Mouse (Mus musculus) retina, postnatal 1 day (tissue): ENCODE results near the gene Hspa8.
"Not testable (repeated sequence)": the region's sequence is repeated elsewhere in the genome, so short reads cannot be mapped to it uniquely, and the experiment has no call there.

Experiments used
- DNase-seq: peaks from one replicate; pipeline ENCODE4 v3.0.0-alpha.2; 2012

Hspa8 gene

DNA sequence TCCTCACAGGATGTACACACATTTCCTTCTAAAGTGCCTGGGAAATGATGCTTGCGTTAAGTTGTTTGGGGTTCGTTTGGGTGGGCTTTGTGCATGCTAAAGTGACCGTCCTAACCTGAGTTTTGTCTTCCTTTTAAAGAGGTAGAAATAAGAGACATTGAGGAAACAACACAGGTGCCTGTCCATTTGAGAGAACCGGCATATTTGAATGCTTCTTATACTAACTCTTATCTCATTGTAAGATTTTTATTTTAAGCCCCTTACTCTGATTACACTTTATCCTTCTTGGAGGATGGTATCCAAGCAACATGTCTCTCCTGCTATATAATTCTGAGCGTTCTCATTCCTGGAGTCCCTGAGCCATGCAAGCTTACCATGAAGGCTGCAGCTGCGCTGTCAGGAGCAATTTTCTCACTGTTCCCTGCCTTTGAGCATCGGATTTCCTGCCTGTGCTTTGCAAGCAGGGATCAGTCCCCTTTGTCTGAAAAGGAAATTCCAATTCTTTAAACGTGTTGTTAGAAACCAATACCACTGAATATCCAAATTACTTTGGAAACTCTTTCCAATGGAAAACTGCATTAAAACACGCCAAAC is 16.3 kb upstream of the Hspa8 start:
- DNase-seq: peak; percentile 76

DNA sequence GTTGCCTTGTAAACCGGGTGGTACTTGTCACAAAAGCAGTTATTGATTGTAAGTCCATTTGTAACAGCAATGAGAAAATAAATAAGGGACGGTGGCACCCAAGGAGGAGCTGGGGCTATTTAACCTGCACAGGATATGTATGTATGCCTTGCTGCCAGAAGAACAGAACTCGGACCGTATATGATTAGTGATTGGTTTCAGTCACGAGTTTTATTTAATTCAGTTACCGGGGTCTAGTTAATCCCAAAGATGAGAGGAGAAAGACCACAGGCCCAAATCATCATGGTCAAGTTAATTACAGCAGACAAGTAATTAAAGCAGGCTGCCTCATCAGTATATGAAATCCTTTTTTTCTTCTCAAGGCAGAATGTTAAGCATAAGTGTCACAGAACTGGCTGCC is 15.3 kb upstream of the Hspa8 start:
- DNase-seq: no peak

DNA sequence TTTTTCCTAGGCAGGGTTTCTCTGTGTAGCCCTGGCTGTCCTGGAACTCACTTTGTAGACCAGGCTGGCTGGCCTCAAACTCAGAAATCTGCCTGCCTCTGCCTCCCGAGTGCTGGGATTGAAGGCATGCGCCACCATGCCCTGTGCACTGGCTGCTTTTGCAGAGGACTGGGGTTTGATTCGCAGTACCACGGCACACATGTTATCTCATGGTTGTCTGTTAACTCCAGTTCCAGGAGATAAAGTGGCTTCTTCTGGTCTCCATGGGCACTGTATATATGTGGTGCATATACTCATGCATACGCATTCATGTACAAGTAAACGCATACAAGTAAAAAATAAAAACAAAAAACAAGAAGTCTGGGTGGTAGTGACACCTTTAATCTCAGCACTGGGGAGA is 14.0 kb upstream of the Hspa8 start:
- not testable (repeated sequence) for DNase-seq

DNA sequence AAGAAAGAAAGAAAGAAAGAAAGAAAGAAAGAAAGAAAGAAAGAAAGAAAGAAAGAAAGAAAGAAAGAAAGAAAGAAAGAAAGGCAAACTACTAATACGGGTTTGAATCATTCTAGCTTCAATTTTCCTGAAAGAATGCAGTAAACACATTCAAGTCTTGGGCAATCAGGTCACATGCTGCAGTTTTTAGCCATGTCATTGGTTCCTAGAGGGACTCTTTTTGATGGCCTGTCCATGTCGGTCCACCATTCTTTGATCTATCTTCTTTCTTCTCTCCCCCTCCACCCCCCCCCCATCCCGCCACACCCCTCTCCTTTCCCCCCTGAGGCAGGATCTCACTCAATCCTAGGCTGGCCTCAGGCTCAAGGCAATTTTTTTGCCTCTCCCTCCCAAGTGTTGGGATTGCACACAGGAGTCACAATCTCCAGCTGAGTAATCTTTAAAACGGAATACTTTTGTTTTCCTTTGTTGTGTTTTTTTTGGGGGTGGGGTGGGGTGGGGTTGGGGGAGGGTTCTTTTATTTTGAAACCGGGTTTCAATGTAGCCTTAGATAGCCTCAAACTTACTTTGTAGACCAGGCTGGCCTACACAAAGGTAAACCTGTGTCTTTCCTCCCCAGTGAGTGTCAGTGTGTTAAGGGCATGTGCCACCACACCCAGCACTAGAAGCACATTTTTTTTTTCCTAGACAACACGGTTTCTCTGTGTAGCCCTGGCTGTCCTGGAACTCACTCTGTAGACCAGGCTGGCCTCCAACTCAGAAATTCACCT is 8.7 kb upstream of the Hspa8 start:
- DNase-seq: no peak

DNA sequence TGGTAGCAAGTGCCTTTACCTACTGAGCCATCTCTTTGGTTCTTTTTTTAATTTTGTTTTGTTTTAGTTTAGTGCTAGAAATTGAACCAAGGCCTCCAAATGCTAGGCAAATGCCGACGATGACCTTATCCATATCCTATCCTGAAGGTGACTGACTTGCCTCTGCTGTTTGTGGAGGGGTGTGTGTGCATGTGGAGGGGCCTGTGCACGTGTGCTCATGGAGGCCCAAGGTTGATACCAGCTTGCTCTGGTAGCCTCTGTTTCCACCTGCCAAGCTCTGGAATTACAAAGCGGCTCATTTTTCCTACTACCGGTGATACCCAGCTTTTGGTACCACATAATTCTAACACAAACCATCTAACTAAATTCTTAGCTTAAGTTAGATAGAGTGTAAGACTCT is 7.2 kb upstream of the Hspa8 start:
- no peak for DNase-seq

DNA sequence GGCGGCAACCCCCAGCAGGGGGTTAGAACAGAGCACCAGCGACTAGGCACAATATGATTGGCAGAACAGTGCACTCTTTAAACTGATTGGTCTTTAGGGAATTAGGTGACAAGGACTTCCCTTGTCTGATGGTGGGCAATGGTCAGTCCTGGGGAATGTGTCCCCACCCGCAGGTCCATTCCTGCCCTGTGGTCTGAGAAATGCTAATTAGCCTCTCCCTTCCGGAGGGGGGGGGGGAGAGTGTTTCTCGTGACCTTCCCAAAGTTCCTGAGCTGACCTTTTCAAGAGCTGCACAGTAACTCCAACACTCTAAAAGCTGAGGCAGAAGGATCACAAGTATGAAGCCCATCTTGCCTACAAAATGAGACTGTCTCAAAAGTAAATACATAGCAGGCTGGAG is 6.5 kb upstream of the Hspa8 start:
- DNase-seq: no peak

DNA sequence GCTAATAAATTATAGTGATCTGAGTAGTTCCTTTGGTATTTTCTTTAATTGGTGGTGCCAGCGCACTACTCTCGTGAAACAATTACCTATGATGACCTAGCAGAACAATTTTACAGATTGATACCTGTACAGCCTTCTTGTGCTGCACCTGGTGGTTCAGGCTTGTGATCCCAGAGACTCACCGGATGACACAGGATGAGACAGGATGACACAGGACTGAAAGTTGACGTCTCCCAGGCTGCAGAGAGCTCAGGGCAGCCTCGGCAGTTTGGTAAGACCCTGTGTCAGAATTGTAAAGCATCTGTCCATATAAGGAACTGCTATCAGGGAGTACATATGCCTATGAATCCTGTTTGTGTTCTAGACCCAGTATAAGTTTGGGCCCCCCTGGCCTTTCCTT is 5.9 kb upstream of the Hspa8 start:
- DNase-seq: no peak

DNA sequence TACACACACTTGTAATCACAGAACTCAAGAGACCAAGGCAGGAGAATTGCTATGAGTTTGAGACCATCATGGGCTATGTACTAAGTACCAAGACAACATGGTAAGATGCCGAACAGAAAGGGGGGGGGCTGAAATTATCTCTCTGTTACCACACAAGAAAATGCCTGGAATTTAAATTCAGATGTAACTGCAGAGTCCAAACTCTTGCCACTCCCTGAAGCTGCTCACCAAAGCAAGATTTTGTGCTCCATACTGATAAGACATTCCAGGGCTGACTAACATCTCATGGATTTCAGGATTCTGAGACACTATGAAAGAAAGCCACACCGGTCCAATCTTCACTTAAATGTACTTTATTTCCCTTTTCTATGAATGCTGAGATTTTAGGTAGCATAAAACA is 5.2 kb upstream of the Hspa8 start:
- no peak for DNase-seq

DNA sequence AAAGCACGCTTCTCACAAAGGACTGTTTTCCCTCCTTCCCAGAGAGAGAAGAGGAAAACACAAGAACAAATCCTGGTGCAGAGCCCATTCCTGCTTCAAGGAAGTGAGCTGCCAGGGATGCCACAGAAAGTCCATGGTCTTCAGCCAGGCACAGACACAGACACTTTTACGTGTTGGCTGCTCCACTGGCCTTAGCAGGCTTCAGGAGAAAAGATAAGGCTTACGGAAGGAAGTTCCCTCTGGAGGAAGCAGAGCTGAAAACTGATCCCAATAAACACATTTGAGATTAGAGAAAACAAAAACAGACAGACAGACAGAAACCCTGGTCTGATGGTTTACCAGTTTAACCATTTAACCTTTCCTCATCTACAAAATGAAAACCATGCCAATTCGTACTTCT is 4.7 kb upstream of the Hspa8 start:
- no peak for DNase-seq

DNA sequence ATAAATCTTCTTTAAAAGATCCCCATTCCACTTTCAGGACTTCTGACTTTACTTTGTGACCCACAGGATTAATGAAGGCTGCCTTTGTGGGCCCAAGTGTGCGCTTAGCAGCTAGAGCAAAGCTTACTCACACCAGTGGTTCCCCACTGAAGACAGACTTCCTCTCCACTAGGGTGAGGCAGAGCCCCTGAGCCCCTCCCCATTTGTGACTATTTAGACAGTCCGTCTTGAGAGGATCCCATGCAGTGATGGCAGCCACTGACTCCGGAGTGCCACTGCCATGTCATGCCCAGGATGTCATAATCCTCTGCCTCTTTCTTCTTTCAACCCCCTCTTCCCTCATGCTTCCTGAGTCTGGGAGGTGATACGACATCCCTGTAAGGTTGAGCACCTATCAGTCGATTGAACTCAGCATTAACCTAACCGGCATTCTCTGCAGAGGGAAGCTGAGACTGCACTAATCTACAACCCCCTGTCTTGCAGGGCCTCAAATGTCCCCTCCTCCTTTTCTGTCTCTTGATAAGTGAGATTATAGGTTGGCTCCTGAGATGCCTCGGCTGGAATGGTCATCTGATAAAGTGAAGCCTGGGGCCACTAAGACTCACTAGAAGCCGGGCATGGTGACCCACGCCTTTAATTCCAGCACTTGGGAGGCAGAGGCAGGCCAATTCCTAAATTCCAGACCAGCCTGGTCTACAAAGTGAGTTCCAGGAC is 2.4 kb upstream of the Hspa8 start:
- DNase-seq: no peak

DNA sequence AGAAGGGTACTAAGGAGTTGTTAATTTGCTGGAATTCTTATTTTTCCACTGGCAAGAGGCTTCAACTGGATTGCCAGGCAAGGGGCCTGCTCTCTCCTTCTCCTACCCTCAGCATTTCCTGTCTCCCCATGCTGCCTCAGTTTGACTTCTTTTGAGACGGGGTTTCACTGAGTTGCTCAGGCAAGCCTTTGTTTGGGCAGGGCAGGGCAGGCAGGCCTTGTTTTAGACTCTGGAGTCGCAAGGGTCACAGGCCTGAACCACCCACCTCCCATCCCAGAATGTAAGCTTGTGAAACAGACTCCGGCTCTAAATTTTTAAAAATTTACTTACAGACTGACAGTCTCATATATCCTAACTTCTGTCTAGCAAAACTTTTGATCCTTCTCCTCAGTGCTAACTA is 1.7 kb upstream of the Hspa8 start:
- DNase-seq: no peak

DNA sequence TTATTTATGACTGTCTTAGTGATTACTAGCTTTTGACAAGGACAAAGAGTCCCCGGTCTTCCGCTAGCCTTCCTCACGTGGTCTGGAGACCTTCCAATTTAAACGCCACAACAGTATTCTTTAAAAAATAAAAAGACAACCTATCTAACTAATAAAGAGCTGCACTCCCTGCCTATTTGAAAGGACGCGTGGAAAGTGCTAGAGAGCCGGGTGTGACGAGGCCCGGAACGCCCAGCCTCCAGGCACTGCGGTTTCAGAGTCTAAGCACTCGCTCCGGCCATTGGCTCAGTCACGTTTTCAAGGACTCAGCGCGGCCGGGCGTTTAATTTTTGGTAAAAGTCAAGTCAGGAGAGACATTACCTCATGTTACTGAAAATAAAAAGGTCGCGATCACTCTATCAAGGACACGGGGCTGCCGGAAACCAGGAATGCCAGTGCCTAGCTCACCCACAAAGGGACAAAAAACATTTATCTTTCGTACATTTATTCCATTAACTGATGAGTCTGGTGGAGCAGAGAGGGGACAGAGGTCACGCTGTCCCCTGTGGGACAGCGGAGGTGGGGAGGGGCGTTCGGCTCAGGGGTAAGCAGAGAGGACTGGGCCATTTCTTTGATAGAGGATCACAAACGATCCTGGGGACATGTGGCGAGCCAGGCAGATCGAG is 815 bp upstream of the Hspa8 start:
- DNase-seq: peak; percentile 74

DNA sequence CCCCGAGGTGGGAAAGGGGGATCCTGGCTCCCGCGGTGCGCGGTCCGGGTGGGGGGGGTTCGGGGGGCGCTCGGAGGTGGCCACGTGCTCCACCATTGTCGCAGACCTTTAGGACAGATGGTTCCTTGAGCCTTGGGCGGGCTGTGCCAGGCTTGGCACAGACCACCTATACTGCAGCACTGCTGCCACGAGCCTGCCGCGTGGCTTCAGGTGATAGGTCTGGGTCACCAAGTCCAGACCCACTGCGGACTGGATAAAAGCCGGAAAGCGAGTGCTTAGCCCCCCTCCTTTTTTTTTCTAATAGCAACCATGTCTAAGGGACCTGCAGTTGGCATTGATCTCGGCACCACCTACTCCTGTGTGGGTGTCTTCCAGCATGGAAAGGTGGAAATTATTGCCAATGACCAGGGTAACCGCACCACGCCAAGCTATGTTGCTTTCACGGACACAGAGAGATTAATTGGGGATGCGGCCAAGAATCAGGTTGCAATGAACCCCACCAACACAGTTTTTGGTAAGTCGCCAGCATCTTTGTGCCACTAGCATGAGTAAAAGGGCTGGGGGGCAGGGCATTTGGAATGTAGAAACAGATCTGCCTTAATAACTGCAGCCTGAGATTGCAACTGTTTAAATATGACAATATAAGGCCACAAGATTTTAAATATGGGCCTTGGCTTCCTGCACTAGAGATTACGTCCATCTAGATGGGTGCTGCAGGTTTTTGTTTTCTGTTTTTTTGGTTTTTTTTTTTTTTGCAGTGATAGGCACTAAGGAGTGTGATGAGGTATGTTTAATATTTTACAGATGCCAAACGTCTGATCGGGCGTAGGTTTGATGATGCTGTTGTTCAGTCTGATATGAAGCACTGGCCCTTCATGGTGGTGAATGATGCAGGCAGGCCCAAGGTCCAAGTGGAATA is 1.1 kb downstream of the Hspa8 start:
- not testable (repeated sequence) for DNase-seq

DNA sequence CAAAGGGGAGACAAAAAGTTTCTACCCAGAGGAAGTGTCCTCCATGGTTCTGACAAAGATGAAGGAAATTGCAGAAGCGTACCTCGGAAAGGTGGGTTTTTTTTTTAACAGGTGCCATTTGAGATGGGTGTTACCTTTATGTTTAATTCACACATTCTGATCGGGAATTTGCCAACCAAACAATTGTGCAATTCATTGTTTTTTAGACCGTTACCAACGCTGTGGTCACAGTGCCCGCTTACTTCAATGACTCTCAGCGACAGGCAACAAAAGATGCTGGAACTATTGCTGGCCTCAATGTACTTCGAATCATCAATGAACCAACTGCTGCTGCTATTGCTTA is 1.7 kb downstream of the Hspa8 start:
- DNase-seq: not testable (repeated sequence)

DNA sequence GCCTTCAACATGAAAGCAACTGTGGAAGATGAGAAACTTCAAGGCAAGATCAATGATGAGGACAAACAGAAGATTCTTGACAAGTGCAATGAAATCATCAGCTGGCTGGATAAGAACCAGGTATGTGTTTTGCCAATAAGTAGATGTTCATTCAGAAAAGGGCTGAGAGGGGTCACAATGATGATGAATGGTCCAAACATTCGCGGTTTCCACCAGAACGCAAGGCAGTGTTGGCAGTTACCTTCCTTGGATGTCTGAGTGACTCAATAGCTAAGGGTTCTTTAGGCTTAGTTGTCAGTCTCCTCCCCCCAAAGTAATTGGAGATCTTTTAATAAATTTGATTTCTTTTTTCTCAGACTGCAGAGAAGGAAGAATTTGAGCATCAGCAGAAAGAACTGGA is 3.8 kb downstream of the Hspa8 start:
- not testable (repeated sequence) for DNase-seq

DNA sequence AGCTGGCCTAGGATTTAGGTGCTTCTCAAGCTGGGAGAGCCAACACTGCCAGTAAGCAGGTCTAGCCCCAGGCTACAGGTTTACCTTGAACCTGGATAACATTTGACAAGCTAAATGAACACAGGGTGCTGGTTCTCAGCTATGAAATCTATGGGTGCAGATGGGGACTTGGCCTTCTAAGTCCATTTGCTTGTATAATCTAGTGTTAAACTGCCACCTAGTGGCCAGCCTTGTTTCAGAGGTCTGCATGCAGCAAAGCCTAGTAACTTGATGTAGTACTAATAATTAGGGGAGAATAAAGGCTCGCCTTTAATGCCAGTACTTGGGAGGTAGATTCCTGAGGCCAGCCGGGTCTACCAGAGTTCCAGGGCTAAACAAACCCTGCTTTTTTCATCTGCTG is 4.5 kb downstream of the Hspa8 start:
- peak; percentile 90 for DNase-seq

DNA sequence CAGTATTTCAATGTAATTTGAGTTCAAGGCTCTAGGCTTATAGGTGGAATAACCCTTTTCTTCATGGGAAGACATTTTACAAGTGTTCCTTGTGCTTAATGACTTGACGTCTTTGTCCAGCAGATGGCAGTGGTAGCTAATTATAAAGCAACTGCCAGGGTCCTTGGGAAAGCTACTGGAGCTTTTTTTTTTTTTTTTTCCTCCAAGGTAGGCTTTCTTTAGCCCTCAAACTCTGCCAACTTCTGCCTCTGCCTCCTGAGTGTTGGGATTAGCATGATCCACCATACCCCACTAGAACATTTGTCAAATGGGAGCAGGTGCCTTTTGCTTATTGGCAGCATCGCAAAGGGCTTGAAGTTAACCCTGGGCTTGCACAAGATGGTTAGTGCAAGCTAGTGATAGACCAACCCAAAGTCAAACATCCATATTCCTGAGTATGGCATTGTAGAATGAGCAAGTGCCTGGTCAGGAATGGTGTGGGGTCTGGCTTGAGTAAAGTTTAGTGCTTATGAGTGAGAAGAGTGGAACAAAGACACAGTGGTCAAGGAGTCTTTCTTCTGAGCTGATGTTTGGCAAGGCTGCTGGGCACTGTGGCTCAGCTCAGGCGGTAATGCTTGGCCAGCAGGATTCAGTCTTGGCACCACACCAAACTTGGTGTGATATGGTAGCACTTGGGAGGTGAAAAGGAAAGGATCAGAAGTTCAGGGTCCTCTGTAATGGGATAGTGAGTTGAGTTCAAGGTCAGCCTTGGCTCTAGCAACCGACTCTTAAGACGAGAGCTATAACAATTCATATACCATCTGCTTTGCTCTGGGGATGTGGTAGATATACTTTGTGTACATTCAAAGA is 5.9 kb downstream of the Hspa8 start:
- DNase-seq: peak; percentile 82

DNA sequence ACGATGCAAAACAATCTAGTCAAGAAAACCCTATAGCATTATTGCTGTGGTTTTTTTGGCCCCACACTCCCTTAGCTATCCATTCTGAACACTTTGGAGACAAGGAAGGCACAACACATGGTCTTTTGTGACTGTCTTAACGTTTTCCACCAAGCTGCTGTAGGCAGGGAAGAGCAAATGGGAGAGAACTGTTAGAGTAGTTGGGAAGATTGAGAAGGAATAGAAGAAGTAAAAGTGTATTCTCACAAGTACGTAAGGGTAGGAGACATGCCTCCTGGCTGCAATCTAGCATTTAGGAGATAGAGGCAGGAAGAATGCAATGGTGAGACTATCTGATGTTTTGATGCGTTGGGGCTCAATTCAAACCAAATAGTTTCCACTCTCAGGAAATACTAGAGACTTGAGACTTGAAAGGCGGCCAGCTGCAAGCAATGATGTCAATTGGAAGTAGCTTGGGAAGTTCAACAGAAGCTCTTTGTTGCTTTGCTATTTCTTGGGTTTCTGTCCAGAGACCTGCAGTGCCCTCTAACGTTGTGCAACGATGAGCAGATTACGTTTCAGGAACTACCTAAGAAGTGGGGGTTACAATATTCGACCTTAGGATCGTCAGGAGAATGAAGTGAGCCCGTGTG is 6.6 kb downstream of the Hspa8 start:
- DNase-seq: no peak

DNA sequence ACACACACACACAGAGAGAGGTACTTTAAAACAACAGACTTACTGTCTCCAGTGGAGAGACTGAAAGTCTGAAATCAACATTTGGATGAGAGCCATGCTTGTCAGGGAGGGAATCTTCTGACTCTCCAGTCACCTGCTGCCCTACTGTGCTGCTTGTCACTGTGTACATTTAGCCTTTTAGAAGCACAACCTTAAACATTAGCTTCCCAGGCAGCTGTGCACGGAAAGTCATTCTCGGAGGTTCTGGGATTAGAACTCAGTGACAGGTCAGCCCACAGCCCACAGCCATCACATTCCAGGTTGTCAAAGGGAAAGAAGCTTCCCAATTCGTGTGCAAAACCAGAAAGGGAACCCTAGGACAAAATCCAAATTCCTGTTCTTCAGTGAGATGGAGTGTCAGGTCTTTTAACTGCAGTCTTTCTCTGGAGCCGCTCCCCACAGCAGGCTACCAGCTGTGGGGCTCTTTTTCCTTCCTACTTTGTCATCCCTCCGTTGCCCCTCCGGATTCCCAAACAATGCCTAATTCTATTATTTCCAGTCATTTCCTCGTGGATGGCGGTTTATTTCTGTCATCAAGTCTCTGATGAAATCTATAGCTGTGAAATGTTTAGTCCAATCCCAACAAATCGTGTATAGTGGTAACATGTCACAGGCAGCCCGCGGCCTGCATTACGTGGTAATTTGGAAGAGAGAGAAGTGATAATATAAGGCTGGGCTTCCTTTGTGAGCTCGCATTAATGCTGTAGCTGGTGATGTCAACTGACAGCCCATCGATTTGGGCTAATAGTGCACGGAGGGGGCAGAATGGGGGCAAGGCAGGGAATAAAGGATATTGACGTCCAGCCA is 7.5 kb downstream of the Hspa8 start:
- peak; percentile 61 for DNase-seq

DNA sequence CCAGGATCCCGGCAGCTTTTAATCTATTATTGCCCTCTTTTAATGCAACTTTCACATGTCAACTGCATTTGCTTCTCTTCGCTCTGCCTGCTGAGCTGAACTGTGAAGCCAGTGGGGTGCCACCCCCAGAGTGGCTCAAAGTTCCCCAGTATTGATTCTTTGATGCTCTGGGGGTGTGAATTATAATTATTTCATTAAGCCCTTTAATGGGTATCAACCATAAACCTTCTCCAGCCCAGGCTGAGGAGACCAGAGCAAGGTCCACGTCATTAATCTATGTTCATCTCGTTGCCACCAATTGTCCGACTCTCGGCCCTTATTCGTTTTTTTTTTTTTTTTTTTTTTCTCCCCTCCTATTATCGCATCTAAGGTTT is 8.1 kb downstream of the Hspa8 start:
- no peak for DNase-seq
